Mouse (Mus musculus) left cerebral cortex, postnatal 10 days (tissue): Measurements from ENCODE around the gene Ifrd1. TPM values are rescaled to one million over a fixed set of nuclear protein-coding genes. Genes with fewer than 3 reads are reported as not detected.
"Not testable (repeated sequence)": the region's sequence is repeated elsewhere in the genome, so short reads cannot be mapped to it uniquely, and the experiment has no call there.

Source experiments
- DNase-seq, 2 experiments: peaks; one replicate each; pipeline ENCODE4 v3.0.0; 2021 to 2022; ENCODE audit warnings: low spot score in 2 of 2, mixed read lengths in 1 of 2; ENCODE audit errors: extremely low spot score in 1 of 2
- intact Hi-C: fragments of 180-260 bp; cut with DNase I; formaldehyde crosslinking; loops from one replicate; pipeline ENCODE4 v1.15.1; 2025
- total RNA-seq, 2 experiments: library from RNA; stranded (reverse); gene quantifications; 2 replicates each; pipeline ENCODE4 v1.2.3; 2021

The Ifrd1 gene
- 100 to 1,000 TPM in 1 of 2 experiments, 10 to 100 TPM in 1; 89.8 to 108 TPM for total RNA-seq

DNA sequence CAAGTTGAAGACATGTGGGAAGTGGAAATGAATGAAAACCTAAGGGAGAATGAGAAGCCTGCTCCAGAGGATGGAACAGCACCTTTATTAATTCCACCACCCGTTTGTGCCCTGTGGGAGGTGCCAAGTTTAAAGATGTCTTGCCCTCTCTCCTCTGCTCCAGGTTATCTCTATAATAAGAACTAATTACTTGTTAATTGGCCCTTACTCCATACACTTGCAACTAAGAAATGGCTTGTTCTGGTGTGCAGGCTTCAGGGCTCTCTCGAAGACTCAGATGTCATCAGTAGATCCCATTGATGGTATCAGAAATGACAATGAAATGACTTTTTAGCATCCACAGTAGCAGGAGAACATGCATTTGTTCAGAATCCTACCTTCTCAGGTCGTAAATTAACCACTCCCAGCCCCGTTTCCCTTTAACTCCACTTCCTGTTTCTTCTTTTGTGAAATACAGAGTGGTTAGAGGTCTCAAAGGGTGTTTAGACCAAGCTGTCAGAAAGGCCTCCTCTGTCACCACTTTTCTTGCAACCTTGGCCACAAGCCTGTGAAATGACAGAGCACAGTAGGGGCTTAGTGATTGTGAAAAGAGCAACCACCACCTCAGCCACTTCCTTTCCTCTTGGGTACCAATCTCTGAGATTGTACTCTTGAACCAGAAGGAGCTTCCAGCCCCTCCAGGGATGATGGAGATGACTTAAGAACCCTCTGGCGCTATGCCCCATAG is at the start of gene Ifrd1:
Ifrd1 (minus strand) TSS at position 51 of the 727 bp plus-strand sequence.
- DNase-seq: no peak
- intact Hi-C loops: no loop called here

DNA sequence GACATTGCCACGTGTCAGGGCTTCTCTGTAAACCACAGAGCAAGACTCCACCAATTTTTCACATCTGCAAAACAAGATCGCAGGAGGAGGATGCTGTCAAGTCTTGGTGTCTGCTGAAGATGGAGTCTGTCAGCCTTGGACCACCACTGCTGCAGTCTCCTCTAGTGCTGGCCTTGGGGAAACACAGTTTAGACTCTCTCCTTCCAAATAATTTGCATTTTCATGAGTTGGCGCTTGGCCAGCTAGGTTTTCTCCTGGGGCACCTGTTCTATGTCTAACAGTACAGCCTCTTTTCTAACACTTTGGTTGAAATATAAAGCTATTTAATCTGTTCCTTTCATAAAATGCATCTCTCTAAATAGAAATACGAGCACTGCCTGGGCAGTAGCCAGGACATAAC is 38.2 kb upstream of the Ifrd1 start:
- intact Hi-C loops: no loop called here
- no peak for DNase-seq

DNA sequence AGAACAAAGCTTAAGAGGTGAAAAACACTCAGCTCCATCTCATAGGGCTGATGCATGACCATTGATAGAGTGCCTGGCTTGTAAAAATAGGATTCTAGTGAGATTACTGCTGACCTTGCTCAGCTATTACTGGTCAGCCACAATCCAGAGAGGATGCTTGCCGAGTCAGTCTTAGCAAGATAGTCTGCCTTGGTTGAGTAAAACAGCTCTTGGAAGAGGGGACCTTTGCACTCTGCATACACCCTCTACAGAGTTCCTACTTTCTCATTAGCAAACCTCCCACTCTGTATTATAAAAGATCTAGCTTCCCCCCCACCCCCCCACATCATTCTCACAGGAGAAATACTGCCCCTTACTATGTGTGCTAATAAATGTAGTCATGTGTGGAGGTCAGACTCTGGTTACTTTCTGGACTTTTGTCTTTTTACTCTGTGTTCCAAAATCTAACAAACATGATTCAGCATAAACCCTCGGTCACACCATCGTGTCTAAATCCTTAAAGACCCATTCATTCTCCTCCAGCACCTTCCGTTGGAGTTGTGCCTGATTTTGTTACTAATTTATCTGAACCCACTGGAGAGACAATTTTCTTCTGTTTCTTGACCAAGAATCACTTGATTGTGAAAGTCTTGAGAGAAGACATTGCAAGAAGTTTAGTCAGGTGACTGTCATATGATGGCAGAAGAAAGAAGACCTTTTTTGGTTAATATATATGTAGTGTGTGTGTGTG is 32.5 kb upstream of the Ifrd1 start:
- intact Hi-C loops: no loop called here

DNA sequence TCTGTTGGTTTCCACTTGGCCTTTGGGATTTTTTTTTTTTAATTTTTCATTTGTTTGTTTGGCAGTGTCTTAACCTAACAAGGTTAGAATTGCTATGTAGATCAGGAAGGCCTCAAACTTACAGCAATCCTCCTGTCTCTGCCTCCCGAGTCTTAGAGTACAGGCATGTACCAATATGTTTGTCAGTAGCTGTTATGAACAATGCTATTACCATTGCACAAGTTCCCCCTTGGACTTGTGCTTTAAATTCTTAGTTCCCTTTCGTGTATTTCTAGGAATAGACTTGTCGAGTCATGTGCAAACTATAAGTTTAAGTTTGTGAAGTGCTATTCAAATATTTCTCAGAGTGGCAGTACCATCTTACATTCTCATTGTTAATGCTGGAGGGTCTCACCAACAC is 29.3 kb upstream of the Ifrd1 start:
- intact Hi-C loops: no loop called here
- DNase-seq: no peak

More for the DNA sequence above, 32.5 kb upstream of the Ifrd1 start:
- no peak for DNase-seq

DNA sequence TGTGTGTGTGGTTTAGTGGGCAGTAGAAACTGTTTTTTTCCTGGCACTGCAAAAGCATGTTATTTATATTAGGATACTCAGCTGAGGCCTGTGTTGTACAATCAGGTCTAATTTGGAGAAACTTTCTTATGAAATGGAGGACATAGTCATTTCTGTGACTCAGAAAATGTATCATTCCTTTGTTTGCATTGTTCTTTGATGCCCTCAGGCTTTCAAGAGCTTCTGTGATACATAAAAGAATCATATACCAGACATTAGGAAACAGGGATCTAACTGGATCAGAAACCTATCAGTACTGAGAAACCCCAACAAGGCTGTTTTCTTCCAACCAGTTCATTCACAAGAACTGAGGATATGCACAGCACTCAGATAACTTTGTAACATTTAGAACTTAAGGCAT is 26.6 kb upstream of the Ifrd1 start:
- DNase-seq: no peak

DNA sequence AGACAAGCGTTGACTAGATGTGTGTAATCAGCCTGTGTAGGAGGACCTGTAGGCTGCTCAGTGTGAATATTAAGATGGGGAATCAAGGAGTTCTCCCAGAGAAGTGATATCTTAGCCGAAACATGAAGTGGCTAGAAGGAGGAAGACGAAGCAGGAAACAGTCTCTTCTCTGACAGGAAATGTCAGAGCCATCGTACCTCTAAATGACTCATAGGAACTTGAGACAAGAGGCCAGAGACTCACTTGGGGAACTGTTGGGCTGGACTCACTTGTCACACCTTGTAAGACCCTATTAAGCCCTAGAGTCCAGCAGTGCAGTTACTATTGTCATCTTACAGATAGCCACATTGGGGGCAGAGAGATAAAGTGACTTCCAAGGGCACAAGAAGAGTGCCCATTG is 25.0 kb upstream of the Ifrd1 start:
- intact Hi-C loops: no loop called here
- DNase-seq: no peak

More for the DNA sequence above, 26.6 kb upstream of the Ifrd1 start:
- intact Hi-C loops: no loop called here

DNA sequence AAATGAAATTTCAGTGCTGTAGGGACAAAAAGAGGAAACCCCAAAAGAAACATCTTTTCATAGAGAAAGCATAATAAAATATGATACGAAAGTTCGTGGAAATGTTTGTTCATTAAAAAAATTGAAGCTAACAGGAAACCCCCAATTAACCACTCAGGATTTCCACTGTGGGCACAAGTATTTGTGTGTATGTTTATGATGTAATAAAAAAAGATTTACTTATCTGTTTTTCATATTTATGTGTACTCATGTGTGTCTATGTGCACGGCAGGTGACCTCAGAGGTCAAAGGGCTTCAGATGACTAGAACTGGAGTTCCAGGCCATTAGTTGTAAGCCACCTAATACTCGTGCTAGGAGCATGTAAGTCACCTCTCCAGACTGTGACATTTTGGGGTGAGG is 24.4 kb upstream of the Ifrd1 start:
- no peak for DNase-seq
- intact Hi-C loops: no loop called here

DNA sequence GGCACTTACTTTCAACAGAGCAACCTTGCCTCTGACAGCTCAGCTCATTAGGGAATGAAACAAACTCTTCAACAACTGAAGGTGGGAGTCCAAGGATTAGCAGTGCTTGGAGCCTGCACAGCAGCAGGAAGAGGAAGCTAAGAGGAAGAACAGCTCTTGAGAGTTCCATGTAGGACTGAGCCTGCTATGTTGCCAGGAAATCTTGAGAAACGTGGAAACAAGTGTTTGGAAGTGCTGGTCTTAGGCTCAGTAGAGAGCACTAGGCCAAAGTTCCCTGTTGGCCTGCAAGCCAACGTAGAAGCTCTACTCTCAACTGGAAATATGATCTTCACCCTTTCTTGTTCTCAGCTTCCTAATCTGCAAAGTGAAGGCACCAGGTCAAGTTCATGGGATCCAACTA is 20.0 kb upstream of the Ifrd1 start:
- DNase-seq: no peak
- intact Hi-C loops: no loop called here

DNA sequence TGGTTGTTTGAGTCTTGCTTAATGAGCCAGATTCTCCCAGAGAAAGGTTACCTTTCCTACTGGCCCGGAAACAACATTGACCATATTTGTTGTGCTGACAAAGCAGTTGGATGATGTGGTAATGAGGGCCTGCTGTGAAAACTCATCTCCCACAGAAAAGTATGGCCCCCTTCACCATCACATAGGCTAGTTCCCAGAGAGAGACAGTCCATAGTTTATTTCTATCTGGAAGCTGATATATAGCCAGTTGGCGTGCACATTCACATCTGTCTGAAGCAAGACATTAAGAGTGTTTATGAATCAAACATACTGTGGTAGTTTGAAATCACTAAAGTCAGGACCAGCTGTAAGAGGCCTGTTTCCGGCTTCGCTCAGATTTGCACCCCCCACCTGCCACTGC is 15.4 kb upstream of the Ifrd1 start:
- DNase-seq: no peak
- intact Hi-C loops: no loop called here

DNA sequence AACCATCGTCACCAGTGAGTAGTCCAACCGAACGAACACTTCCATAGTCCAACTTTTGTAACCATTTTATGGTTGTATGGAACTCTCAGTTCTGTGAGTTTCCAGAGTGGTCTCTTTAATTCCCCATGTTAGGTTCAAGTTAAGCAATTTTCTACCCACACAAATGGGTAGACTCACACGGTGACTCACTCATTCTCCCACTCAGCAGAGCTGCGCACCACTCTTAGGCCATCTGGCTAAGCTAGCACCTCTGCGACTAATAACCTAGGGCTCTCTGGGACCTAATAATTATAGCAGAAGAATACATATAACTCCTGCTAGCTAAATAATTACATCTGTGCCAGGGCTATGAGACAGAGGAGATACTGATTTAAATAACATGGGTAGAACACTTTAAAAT is 14.7 kb upstream of the Ifrd1 start:
- intact Hi-C loops: no loop called here

DNA sequence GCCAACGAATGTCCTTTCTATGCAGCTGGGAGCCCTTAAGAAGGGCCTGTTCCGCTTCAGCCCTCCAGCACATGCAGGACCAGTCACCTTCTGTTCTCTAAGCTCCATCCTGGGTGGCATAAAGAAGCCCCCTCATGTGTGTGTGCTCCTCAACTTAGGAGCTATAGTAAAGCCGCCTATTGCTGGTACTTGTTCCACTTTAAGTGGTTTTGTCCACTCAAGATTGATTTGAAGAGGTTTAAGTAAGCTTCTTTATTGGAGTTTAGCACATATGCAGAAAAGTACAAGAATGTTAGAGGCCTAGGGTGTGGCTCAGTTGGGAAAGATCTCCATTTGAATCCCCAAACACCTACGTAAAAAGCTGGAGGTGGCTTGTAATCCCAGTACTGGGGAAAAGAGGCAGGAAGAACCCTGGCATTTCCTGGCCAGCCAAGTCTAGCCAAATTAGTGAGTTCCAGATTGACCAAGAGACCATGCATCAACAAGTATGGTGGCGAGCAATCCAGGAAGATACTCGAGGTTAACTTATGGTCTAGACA is 10.2 kb upstream of the Ifrd1 start:
- intact Hi-C loops: loop anchor here (5.0 kb wide), 3 partner anchors 189 to 559 kb away; partner anchors contain the start of genes Dock4 and Zfp277
- no peak for DNase-seq

More for the DNA sequence above, 14.7 kb upstream of the Ifrd1 start:
- DNase-seq: no peak

DNA sequence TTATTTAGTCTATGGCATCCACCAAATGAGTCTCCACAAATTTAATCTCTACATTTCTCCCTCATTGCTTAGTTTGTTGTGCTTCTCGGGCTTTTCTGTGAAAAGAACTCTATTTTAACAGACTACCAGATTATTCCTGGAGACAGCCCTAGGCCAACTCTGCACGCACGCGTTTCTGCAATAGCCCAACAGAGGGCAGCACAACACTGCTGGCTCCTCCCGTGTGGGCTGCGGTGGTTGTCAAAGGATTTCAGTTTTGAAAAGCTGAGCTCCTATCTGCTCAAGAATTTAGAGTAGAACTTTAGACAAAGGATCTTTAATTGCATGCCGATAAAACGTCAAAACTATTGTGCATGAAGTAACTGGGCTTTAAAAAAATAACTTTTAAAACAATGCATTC is 8.9 kb upstream of the Ifrd1 start:
- DNase-seq: peak; percentile 81 to 87
- intact Hi-C loops: loop anchor here (5.0 kb wide), 3 partner anchors 190 to 560 kb away; partner anchors contain the start of genes Dock4 and Zfp277

DNA sequence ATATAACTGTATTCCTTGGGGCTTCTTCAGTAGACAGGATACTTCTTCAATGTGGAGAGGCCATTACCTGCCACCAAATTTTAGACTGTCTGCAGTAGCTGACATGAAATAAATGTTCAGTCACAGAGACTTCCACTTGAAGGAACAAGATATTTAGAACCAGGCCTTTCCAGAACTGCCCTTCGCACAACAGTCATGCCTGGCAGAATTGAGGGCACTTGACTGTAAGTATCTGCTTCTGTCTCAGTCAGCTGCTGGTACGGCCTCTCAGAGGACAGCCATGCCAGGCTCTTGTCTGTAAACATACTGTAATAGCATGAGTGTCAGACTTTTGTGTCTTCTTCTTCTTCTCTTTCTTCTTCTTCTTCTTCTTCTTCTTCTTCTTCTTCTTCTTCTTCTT is 8.2 kb upstream of the Ifrd1 start:
- intact Hi-C loops: loop anchor here (5.0 kb wide), 3 partner anchors 191 to 561 kb away; partner anchors contain the start of genes Dock4 and Zfp277
- DNase-seq: no peak

DNA sequence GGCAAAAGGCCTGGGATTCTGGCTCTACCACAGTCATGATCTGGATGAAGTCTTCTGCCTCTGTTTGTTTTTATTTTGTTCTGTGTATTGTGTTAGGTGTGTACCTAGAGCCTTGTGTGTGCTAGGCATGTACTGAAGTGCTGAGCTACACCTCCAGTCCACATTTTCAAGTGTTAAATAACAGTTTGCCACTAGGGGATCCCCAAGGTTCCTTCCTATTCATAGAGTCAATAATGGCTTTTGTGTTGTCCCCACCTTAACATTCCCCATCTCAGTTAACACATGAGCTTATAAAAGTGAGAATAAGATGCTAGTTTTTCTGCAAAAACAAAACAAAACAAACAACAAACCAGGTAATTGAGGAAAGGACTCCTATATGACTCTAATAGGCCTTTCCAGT is 7.7 kb upstream of the Ifrd1 start:
- intact Hi-C loops: loop anchor here (5.0 kb wide), 3 partner anchors 191 to 561 kb away; partner anchors contain the start of genes Dock4 and Zfp277
- DNase-seq: no peak

DNA sequence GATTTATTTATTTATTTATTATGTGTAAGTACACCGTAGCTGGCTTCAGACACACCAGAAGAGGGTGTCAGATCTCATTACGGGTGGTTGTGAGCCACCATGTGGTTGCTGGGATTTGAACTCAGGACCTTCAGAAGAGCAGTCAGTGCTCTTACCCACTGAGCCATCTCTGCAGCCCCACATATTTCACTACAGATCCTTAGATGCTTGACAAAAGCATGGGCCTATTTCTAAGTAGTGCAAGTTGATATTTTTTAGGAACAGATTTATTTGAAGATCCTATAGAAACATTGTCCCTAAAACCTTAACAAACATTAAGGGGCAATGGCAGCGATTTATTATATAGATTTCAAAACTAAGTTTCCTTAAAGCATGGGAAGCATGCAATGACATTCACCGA is 7.0 kb upstream of the Ifrd1 start:
- DNase-seq: not testable (repeated sequence)
- intact Hi-C loops: loop anchor here (5.0 kb wide), 3 partner anchors 192 to 562 kb away; partner anchors contain the start of genes Dock4 and Zfp277

DNA sequence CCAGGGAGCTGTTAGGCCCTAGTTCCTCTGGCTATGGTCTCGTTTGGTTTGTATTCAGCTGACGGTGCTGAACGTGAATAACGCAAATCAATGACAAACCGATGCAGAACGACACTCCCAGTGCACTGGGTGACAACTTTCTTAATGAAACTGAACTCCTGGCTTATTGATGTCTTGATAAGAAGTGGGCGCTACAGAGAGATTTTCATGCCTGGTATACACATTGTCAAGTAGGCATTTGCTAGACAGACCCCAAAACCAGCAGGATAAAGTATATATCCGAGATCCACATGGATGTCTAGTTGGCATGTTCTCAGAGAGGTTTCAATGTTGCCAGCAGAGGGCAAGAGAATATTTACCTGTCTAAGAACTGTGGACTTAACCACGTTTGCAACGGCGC is 6.4 kb upstream of the Ifrd1 start:
- DNase-seq: no peak
- intact Hi-C loops: loop anchor here (5.0 kb wide), 3 partner anchors 193 to 563 kb away; partner anchors contain the start of genes Dock4 and Zfp277

DNA sequence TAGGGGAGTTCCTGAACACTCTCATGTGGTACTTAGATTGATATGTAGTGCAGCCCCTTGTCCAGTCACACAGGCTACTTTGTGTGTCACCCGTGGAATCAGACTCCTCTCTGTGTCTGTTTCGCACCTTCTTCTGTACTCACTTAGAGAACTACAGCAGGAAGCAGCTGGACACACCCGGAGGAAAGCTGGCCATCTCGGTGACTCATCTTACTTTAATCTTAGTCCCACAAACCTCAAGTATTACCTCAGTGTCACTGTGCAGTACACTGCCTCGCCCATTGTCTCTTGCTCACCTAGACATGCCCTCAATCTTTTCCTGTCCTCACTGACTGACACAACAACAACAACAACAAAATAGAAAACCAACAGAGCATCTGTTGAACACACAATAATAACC is 4.9 kb upstream of the Ifrd1 start:
- no peak for DNase-seq
- intact Hi-C loops: no loop called here

DNA sequence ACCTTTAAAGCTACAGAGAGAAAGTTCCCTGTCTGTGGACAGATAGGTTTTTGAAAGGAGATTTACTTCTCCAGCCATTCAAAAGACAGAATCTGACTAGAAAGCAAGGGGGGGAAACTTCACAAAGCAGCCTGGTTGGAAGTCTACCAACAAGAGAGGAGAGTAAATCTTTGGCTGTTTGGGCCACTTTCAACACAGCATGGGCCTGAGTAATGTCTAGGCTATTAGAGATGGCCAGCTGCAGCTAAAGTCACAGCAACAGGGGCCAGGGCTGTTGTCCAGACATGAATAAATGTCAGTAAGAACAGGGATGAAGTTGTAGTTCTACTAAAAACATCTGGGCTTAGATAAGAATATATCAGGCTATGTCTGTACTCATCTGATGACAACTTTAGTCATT is 2.0 kb upstream of the Ifrd1 start:
- intact Hi-C loops: no loop called here
- DNase-seq: no peak

DNA sequence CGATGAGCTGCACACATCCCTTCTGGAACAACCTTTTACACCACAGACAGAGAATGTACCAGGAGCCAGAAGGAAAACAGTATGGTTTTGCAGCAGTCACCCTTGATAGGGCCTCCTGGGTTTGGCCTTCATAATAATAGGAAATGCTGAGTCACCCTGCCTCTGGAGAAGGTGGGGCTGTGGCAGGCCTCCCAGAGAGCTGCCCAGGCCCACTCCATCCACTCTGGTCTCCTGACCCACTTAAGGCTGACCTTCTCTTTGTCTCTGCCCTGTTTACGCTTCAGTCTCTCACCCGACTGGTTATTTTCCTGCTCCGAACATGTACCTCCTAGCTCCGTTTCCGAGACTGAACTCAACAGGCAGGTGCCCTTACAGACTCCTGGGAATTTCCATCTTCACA is 328 bp downstream of the Ifrd1 start:
- no peak for DNase-seq
- intact Hi-C loops: no loop called here

DNA sequence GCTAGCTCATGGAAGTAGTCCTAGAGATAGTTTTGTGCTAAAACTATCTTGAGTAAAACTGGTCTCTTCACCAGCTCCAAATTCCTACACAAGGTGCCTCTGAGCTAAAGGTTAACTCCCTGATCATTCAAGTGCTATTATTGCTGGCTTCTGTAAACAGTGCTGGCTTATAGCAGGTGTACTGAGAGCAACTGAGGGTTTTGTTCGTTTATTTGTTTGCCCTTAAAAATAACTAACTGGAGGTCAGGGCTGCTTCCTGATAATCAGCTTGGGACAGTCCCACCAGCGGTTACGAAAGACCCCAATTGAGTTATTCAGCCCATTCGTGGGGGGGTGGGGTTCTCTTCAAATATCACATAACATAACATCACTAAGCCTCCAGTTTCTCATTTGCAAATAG is 920 bp downstream of the Ifrd1 start:
- intact Hi-C loops: no loop called here
- DNase-seq: no peak
